Mouse (Mus musculus) ES-Bruce4 (cell line): Measurements from ENCODE around the gene Cdkal1.

Experiments used
- CTCF ChIP-seq: IDR thresholded peaks from one replicate; pipeline ENCODE4 v1.8.1; 2011; ENCODE audit warnings: low read depth, low read length
- EP300 ChIP-seq: IDR thresholded peaks from 2 replicates; pipeline ENCODE4 v1.6.1; 2011; ENCODE audit warnings: low read depth, low read length; ENCODE audit not compliant: insufficient read depth
- POLR2A ChIP-seq: IDR thresholded peaks from one replicate; pipeline ENCODE4 v1.8.1; 2011; ENCODE audit warnings: low read length; ENCODE audit not compliant: insufficient read depth

DNA sequence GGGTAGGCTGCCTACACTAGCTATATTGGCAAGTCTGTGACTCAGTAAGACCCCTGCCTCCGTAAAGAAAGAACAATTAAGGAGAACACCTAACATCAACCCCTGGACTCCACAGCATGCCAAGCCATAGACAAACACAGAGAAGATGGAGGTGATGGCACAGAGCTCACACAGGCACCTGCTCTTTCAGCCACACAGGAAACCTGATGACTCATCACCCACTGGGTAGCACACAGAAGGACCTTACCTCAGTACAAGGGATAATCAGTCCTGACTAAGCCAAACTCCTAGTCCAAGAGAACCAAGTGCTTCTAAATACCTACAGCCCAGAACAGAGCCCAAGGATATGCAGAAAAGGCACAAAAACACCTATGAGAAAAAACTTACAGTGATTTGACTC, 50.2 kb downstream of the Cdkal1 start:
- TF ChIP-seq CTCF (no peak), POLR2A (no peak), EP300 (no peak)
